Mouse (Mus musculus) erythroblast, embryonic 14.5 days (primary cell): ENCODE measurements around the gene Tspan14.

Experiments
- GATA1 ChIP-seq: IDR thresholded peaks from 2 replicates; pipeline ENCODE4 v1.6.1; 2012; ENCODE audit warnings: low read length, inconsistent platforms, mixed read lengths
- TAL1 ChIP-seq: IDR thresholded peaks from 3 replicates; pipeline ENCODE4 v1.6.1; 2012; ENCODE audit warnings: low read length, inconsistent platforms, mixed read lengths

DNA sequence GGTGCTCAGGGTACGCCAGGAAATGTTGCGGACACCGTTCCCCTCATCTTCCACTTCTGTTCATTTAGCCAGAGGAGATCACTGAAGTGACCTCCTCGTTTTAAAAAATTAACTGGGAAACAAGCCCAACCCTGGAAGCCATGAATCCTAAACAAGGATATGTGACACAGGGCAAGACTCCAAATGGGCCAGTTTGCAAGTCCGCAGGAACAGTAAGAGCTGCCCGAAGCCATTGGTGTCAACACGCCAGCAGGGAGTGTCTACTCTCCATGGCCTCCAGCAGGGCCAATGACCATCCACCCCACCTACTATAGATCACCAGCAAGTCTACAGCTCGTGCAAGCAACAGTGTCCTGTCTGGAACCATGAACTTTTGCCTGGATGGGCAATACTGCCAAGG lies 60.8 kb downstream of the Tspan14 start:
- no peak for TF ChIP-seq GATA1
- TF ChIP-seq TAL1, result no peak
